Mouse (Mus musculus): ENCODE results near the gene Psme3. TPM values are rescaled to one million over a fixed set of nuclear protein-coding genes. Genes with fewer than 3 reads are reported as not detected.

The Psme3 gene
- polyA plus RNA-seq, 1 experiment from 2014 or later: 189 TPM

- Histone ChIP-seq H3K27me3 (ENCODE audit: control insufficient read depth, insufficient read depth, low read length) (no peaks in the 10 kb centered on the region), H3K27ac (ENCODE audit: low read depth, low read length) (no peak overlapping the region), H3K9ac (ENCODE audit: low read length) (no peak overlapping the region), H3K9me3 (ENCODE audit: control insufficient read depth, low read length) (no peaks in the 10 kb centered on the region), H3K4me3 (ENCODE audit: low read depth, low read length) (no peak overlapping the region), H3K4me1 (replicated peaks; ENCODE audit: control insufficient read depth, insufficient read depth, low read length) (no peaks in the 10 kb centered on the region), H3K36me3 (ENCODE audit: control insufficient read depth, insufficient read depth, low read length) (no peaks in the 10 kb centered on the region), H3K4me2 (ENCODE audit: low read depth, low read length, severe bottlenecking) (no peak overlapping the region)
- no peak for ATAC-seq (replicated peaks; ENCODE audit: low FRiP score)
- WGBS: 85% methylated on average over 3 of the region's 3 CpGs
- DNase-seq (ENCODE audit: low spot score): no peak
These were observed 35.7 kb downstream of the Psme3 start for GRCm38 (mm10) chr11:101351721-101352111.

GRCm38 (mm10) chr11:101353436-101353835, 37.4 kb downstream of the Psme3 start:
- ATAC-seq (replicated peaks; ENCODE audit: low FRiP score) (no peak), DNase-seq (ENCODE audit: low spot score) (no peak)
- Histone ChIP-seq H3K9me3 (ENCODE audit: control insufficient read depth, low read length) (no peaks in the 10 kb centered on the region), H3K36me3 (ENCODE audit: control insufficient read depth, insufficient read depth, low read length) (no peaks in the 10 kb centered on the region), H3K9ac (ENCODE audit: low read length) (no peak overlapping the region), H3K27me3 (ENCODE audit: control insufficient read depth, insufficient read depth, low read length) (no peaks in the 10 kb centered on the region), H3K4me1 (replicated peaks; ENCODE audit: control insufficient read depth, insufficient read depth, low read length) (no peaks in the 10 kb centered on the region), H3K4me3 (ENCODE audit: low read depth, low read length) (no peak overlapping the region), H3K4me2 (ENCODE audit: low read depth, low read length, severe bottlenecking) (no peak overlapping the region), H3K27ac (ENCODE audit: low read depth, low read length) (no peak overlapping the region)
- 91% methylated on average over 12 of the region's 12 CpGs for WGBS

GRCm38 (mm10) chr11:101354438-101355010, 38.5 kb downstream of the Psme3 start:
- WGBS: 86% methylated on average over 5 of the region's 5 CpGs
- peak; percentile 23 for DNase-seq (ENCODE audit: low spot score)

GRCm38 (mm10) chr11:101355916-101356315, 39.9 kb downstream of the Psme3 start:
- H3K9me3 ChIP-seq (ENCODE audit: control insufficient read depth, low read length): no peaks in the 10 kb centered on the region
- 86% methylated on average over 2 of the region's 2 CpGs for WGBS
- H3K36me3 ChIP-seq (ENCODE audit: control insufficient read depth, insufficient read depth, low read length): no peaks in the 10 kb centered on the region
- no peaks in the 10 kb centered on the region for H3K4me1 ChIP-seq (replicated peaks; ENCODE audit: control insufficient read depth, insufficient read depth, low read length)
- H3K4me3 ChIP-seq (ENCODE audit: low read depth, low read length): no peak overlapping the region
- no peak overlapping the region for H3K27ac ChIP-seq (ENCODE audit: low read depth, low read length)
- no peak overlapping the region for H3K9ac ChIP-seq (ENCODE audit: low read length)
- ATAC-seq (replicated peaks; ENCODE audit: low FRiP score) (no peak), DNase-seq (ENCODE audit: low spot score) (no peak)
- no peaks in the 10 kb centered on the region for H3K27me3 ChIP-seq (ENCODE audit: control insufficient read depth, insufficient read depth, low read length)
- H3K4me2 ChIP-seq (ENCODE audit: low read depth, low read length, severe bottlenecking): no peak overlapping the region

More at GRCm38 (mm10) chr11:101354438-101355010, 38.5 kb downstream of the Psme3 start:
- Histone ChIP-seq H3K4me1 (replicated peaks; ENCODE audit: control insufficient read depth, insufficient read depth, low read length) (no peaks in the 10 kb centered on the region), H3K9ac (ENCODE audit: low read length) (no peak overlapping the region), H3K9me3 (ENCODE audit: control insufficient read depth, low read length) (no peaks in the 10 kb centered on the region), H3K27me3 (ENCODE audit: control insufficient read depth, insufficient read depth, low read length) (no peaks in the 10 kb centered on the region), H3K27ac (ENCODE audit: low read depth, low read length) (no peak overlapping the region), H3K36me3 (ENCODE audit: control insufficient read depth, insufficient read depth, low read length) (no peaks in the 10 kb centered on the region), H3K4me2 (ENCODE audit: low read depth, low read length, severe bottlenecking) (no peak overlapping the region), H3K4me3 (ENCODE audit: low read depth, low read length) (no peak overlapping the region)
- no peak for ATAC-seq (replicated peaks; ENCODE audit: low FRiP score)

GRCm38 (mm10) chr11:101357505-101358182, 41.6 kb downstream of the Psme3 start:
- ATAC-seq (replicated peaks; ENCODE audit: low FRiP score): no peak
- H3K27me3 ChIP-seq (ENCODE audit: control insufficient read depth, insufficient read depth, low read length): no peaks in the 10 kb centered on the region
- H3K9ac ChIP-seq (ENCODE audit: low read length): no peak overlapping the region
- no peak overlapping the region for H3K27ac ChIP-seq (ENCODE audit: low read depth, low read length)
- WGBS: 92% methylated on average over 3 of the region's 3 CpGs
- no peak overlapping the region for H3K4me2 ChIP-seq (ENCODE audit: low read depth, low read length, severe bottlenecking)
- no peaks in the 10 kb centered on the region for H3K4me1 ChIP-seq (replicated peaks; ENCODE audit: control insufficient read depth, insufficient read depth, low read length)
- no peaks in the 10 kb centered on the region for H3K36me3 ChIP-seq (ENCODE audit: control insufficient read depth, insufficient read depth, low read length)
- H3K4me3 ChIP-seq (ENCODE audit: low read depth, low read length): no peak overlapping the region
- peak; percentile 27 for DNase-seq (ENCODE audit: low spot score)
- no peaks in the 10 kb centered on the region for H3K9me3 ChIP-seq (ENCODE audit: control insufficient read depth, low read length)

GRCm38 (mm10) chr11:101359776-101360175, 43.8 kb downstream of the Psme3 start:
- WGBS: 78% methylated on average over 9 of the region's 9 CpGs
- Histone ChIP-seq H3K36me3 (ENCODE audit: control insufficient read depth, insufficient read depth, low read length) (no peaks in the 10 kb centered on the region), H3K4me1 (replicated peaks; ENCODE audit: control insufficient read depth, insufficient read depth, low read length) (no peaks in the 10 kb centered on the region), H3K27me3 (ENCODE audit: control insufficient read depth, insufficient read depth, low read length) (no peaks in the 10 kb centered on the region), H3K9ac (ENCODE audit: low read length) (no peak overlapping the region), H3K4me2 (ENCODE audit: low read depth, low read length, severe bottlenecking) (no peak overlapping the region), H3K9me3 (ENCODE audit: control insufficient read depth, low read length) (no peaks in the 10 kb centered on the region), H3K27ac (ENCODE audit: low read depth, low read length) (no peak overlapping the region), H3K4me3 (ENCODE audit: low read depth, low read length) (no peak overlapping the region)
- no peak for ATAC-seq (replicated peaks; ENCODE audit: low FRiP score)
- peak; percentile 17 for DNase-seq (ENCODE audit: low spot score)

- no peaks in the 10 kb centered on the region for H3K36me3 ChIP-seq (ENCODE audit: control insufficient read depth, insufficient read depth, low read length)
- no peak overlapping the region for H3K9ac ChIP-seq (ENCODE audit: low read length)
- DNase-seq (ENCODE audit: low spot score) (peak; percentile 25), ATAC-seq (replicated peaks; ENCODE audit: low FRiP score) (no peak)
- WGBS: 64% methylated on average over 3 of the region's 3 CpGs
- H3K27me3 ChIP-seq (ENCODE audit: control insufficient read depth, insufficient read depth, low read length): no peaks in the 10 kb centered on the region
- H3K9me3 ChIP-seq (ENCODE audit: control insufficient read depth, low read length): no peaks in the 10 kb centered on the region
- H3K4me2 ChIP-seq (ENCODE audit: low read depth, low read length, severe bottlenecking): no peak overlapping the region
- H3K4me1 ChIP-seq (replicated peaks; ENCODE audit: control insufficient read depth, insufficient read depth, low read length): no peaks in the 10 kb centered on the region
- no peak overlapping the region for H3K27ac ChIP-seq (ENCODE audit: low read depth, low read length)
- H3K4me3 ChIP-seq (ENCODE audit: low read depth, low read length): no peak overlapping the region
These were observed 44.7 kb downstream of the Psme3 start for GRCm38 (mm10) chr11:101360651-101361113.

- ATAC-seq (replicated peaks; ENCODE audit: low FRiP score) (no peak), DNase-seq (ENCODE audit: low spot score) (no peak)
- H3K4me3 ChIP-seq (ENCODE audit: low read depth, low read length): no peak overlapping the region
- no peak overlapping the region for H3K9ac ChIP-seq (ENCODE audit: low read length)
- H3K36me3 ChIP-seq (ENCODE audit: control insufficient read depth, insufficient read depth, low read length): no peaks in the 10 kb centered on the region
- whole genome bisulfite sequencing: 80% methylated on average over 5 of the region's 5 CpGs
- no peaks in the 10 kb centered on the region for H3K4me1 ChIP-seq (replicated peaks; ENCODE audit: control insufficient read depth, insufficient read depth, low read length)
- H3K9me3 ChIP-seq (ENCODE audit: control insufficient read depth, low read length): no peaks in the 10 kb centered on the region
- no peak overlapping the region for H3K27ac ChIP-seq (ENCODE audit: low read depth, low read length)
- no peaks in the 10 kb centered on the region for H3K27me3 ChIP-seq (ENCODE audit: control insufficient read depth, insufficient read depth, low read length)
- H3K4me2 ChIP-seq (ENCODE audit: low read depth, low read length, severe bottlenecking): no peak overlapping the region
These were observed 48.5 kb downstream of the Psme3 start for GRCm38 (mm10) chr11:101364531-101364931.
